Mouse (Mus musculus): ENCODE results near the gene Kif18b. TPM values are rescaled to one million over a fixed set of nuclear protein-coding genes. Genes with fewer than 3 reads are reported as not detected.

The Kif18b gene
- polyA plus RNA-seq, 1 experiment from 2014 or later: 1.3 TPM

- no peak overlapping the region for H3K27ac ChIP-seq (replicated peaks)
- WGBS: 75% methylated on average over 7 of the region's 7 CpGs
- no peaks in the 10 kb centered on the region for H3K9me3 ChIP-seq (ENCODE audit: control insufficient read depth, low read length)
- DNase-seq (ENCODE audit: low spot score) (peak; percentile 12), ATAC-seq (ENCODE audit: low FRiP score, low TSS enrichment) (no peak)
- H3K4me2 ChIP-seq (replicated peaks; ENCODE audit: low read depth): no peak overlapping the region
- H3K4me1 ChIP-seq (replicated peaks; ENCODE audit: control insufficient read depth, insufficient read depth): no peaks in the 10 kb centered on the region
- TF ChIP-seq EP300 (optimal IDR thresholded peaks at IDR 0.05) (no peak), CTCF (IDR thresholded peaks at IDR 0.05; ENCODE audit: low read depth) (no peak)
- peaks cover 8% of the 10 kb centered on the region; the same call in 1 of the 2 replicates for H3K36me3 ChIP-seq (ENCODE audit: control insufficient read depth, insufficient read depth, low read length)
- H3K4me3 ChIP-seq (ENCODE audit: low read depth, low read length): no peak overlapping the region
- H3K9ac ChIP-seq (ENCODE audit: low read length): no peak overlapping the region
- H3K27me3 ChIP-seq (ENCODE audit: control insufficient read depth, insufficient read depth, low read length): no peaks in the 10 kb centered on the region
Observed at GRCm38 (mm10) chr11:102903654-102904053, 21.3 kb downstream of the Kif18b start.

DNA sequence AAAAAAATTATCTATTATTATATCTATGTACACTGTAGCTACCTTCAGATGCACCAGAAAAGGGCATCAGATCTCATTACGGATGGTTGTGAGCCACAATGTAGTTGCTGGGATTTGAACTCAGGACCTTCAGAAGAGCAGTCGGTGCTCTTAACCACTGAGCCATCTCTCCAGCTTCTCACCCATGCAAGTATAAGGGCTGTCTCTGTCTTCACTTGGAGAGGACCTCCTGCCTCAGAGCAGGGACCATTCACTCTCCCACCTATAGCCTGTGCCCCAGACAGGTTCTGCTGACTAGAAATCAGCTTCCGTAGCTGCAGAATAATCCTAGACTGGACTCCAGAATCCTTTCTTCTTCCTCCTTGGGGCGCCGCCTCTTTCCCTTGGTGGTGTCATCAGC, 22.8 kb downstream of the Kif18b start:
- Histone ChIP-seq H3K9me3 (ENCODE audit: control insufficient read depth, low read length) (no peaks in the 10 kb centered on the region), H3K9ac (ENCODE audit: low read length) (no peak overlapping the region)
- TF ChIP-seq CTCF (IDR thresholded peaks at IDR 0.05; ENCODE audit: low read depth) (no peak), EP300 (optimal IDR thresholded peaks at IDR 0.05) (no peak)

GRCm38 (mm10) chr11:102901199-102901598, 23.7 kb downstream of the Kif18b start:
- ATAC-seq (ENCODE audit: low FRiP score, low TSS enrichment): no peak
- 55% methylated on average over 4 of the region's 4 CpGs for WGBS
- no peak for DNase-seq (ENCODE audit: low spot score)

More for the DNA sequence above, 22.8 kb downstream of the Kif18b start:
- no peak overlapping the region for H3K4me2 ChIP-seq (replicated peaks; ENCODE audit: low read depth)
- H3K27me3 ChIP-seq (ENCODE audit: control insufficient read depth, insufficient read depth, low read length): no peaks in the 10 kb centered on the region
- 82% methylated on average over 5 of the region's 5 CpGs for WGBS
- no peak for DNase-seq (ENCODE audit: low spot score)
- no peaks in the 10 kb centered on the region for H3K4me1 ChIP-seq (replicated peaks; ENCODE audit: control insufficient read depth, insufficient read depth)
- H3K36me3 ChIP-seq (ENCODE audit: control insufficient read depth, insufficient read depth, low read length): 0 out of 2 replicates have a peak, but pooled peaks cover 3% of the 10 kb centered on the region
- H3K27ac ChIP-seq (replicated peaks): no peak overlapping the region
- no peak overlapping the region for H3K4me3 ChIP-seq (ENCODE audit: low read depth, low read length)
- ATAC-seq (ENCODE audit: low FRiP score, low TSS enrichment): no peak

DNA sequence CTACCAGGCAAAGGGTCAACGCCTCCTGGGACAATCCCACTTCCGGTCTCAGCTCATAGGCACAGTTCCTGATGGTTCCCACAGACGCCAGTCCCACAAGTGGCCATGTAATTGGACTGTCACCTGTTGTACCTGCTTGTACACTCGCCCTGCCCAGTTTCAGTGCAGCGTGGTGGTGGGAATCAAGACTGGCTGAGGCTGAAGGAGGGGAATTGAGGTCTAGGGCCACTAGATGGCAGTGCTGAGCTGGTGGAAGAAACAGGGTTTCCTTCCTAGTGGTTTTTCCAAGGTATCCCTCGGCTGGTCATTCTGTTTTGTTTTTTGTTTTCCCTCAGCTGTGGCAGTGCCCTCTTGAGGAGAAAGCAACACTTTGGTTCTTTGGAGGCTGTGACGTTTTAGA, 24.2 kb downstream of the Kif18b start, which contains the start of gene Gfap:
Gene Gfap, minus strand, starts transcription at position 150 of the 400 bp plus-strand sequence.
- Histone ChIP-seq H3K9me3 (ENCODE audit: control insufficient read depth, low read length) (no peaks in the 10 kb centered on the region), H3K4me3 (ENCODE audit: low read depth, low read length) (no peak within 1 kb of the TSS), H3K4me1 (replicated peaks; ENCODE audit: control insufficient read depth, insufficient read depth) (no peaks in the 10 kb centered on the region), H3K27me3 (ENCODE audit: control insufficient read depth, insufficient read depth, low read length) (no peaks in the 10 kb centered on the region), H3K27ac (replicated peaks) (no peak within 1 kb of the TSS), H3K4me2 (replicated peaks; ENCODE audit: low read depth) (no peak within 1 kb of the TSS), H3K9ac (ENCODE audit: low read length) (0 out of 2 replicates have a peak within 1 kb of the TSS, but pooled peaks have one; percentile 13), H3K36me3 (ENCODE audit: control insufficient read depth, insufficient read depth, low read length) (no peaks in the 10 kb centered on the region)
- WGBS: 11% methylated on average over 7 of the region's 7 CpGs
- DNase-seq (ENCODE audit: low spot score): peak; percentile 87
- peak; percentile 79 for ATAC-seq (ENCODE audit: low FRiP score, low TSS enrichment)
- TF ChIP-seq CTCF (IDR thresholded peaks at IDR 0.05; ENCODE audit: low read depth): peak; percentile 99
- no peak for TF ChIP-seq EP300 (optimal IDR thresholded peaks at IDR 0.05)

More at GRCm38 (mm10) chr11:102901199-102901598, 23.7 kb downstream of the Kif18b start:
- H3K27me3 ChIP-seq (ENCODE audit: control insufficient read depth, insufficient read depth, low read length): no peaks in the 10 kb centered on the region
- H3K4me3 ChIP-seq (ENCODE audit: low read depth, low read length): no peak overlapping the region
- H3K9ac ChIP-seq (ENCODE audit: low read length): no peak overlapping the region
- no peak for TF ChIP-seq EP300 (optimal IDR thresholded peaks at IDR 0.05)
- no peak for TF ChIP-seq CTCF (IDR thresholded peaks at IDR 0.05; ENCODE audit: low read depth)
- H3K4me2 ChIP-seq (replicated peaks; ENCODE audit: low read depth): no peak overlapping the region
- H3K27ac ChIP-seq (replicated peaks): no peak overlapping the region
- H3K9me3 ChIP-seq (ENCODE audit: control insufficient read depth, low read length): no peaks in the 10 kb centered on the region
- no peaks in the 10 kb centered on the region for H3K4me1 ChIP-seq (replicated peaks; ENCODE audit: control insufficient read depth, insufficient read depth)
- no peaks in the 10 kb centered on the region for H3K36me3 ChIP-seq (ENCODE audit: control insufficient read depth, insufficient read depth, low read length)

DNA sequence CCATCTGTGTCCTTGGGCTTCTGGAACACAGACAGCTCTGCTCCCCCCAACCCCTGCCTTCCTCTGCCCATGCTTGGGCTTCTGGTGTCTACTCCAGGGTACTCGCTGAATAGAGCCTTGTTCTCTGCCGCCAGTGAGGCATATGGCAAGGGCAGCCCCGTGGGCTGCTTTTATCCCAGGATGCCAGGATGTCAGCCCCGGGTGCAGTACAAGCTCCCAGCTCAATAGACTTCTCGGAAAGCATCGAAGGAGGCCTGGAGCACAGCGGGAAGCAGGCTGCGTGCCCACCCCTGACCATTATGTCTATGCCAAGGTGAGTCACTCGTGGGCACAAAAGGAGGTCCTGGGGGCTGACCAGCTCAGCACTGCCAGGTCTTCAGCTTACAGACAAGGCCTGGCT, 26.5 kb downstream of the Kif18b start:
- Histone ChIP-seq H3K27ac (replicated peaks) (no peak overlapping the region), H3K9ac (ENCODE audit: low read length) (no peak overlapping the region), H3K4me2 (replicated peaks; ENCODE audit: low read depth) (no peak overlapping the region), H3K9me3 (ENCODE audit: control insufficient read depth, low read length) (no peaks in the 10 kb centered on the region), H3K36me3 (ENCODE audit: control insufficient read depth, insufficient read depth, low read length) (no peaks in the 10 kb centered on the region), H3K27me3 (ENCODE audit: control insufficient read depth, insufficient read depth, low read length) (no peaks in the 10 kb centered on the region), H3K4me1 (replicated peaks; ENCODE audit: control insufficient read depth, insufficient read depth) (no peaks in the 10 kb centered on the region), H3K4me3 (ENCODE audit: low read depth, low read length) (no peak overlapping the region)
- DNase-seq (ENCODE audit: low spot score) (no peak), ATAC-seq (ENCODE audit: low FRiP score, low TSS enrichment) (no peak)
- 76% methylated on average over 9 of the region's 9 CpGs for WGBS
- TF ChIP-seq EP300 (optimal IDR thresholded peaks at IDR 0.05): no peak
- TF ChIP-seq CTCF (IDR thresholded peaks at IDR 0.05; ENCODE audit: low read depth): no peak

DNA sequence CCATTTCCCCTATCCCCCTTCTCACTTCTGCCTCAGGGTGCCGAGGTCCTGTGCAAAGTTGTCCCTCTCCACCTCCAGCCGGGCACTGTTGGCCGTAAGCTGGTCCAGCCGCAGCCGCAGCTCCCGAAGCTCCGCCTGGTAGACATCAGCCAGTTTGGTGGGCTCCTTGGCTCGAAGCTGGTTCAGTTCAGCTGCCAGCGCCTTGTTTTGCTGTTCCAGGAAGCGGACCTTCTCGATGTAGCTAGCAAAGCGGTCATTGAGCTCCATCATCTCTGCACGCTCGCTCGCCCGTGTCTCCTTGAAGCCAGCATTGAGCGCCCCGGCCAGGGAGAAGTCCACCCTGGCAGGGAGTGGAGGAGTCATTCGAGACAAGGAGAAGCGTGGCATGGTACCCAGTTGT, 28.3 kb downstream of the Kif18b start:
- no peak for ATAC-seq (ENCODE audit: low FRiP score, low TSS enrichment)
- H3K36me3 ChIP-seq (ENCODE audit: control insufficient read depth, insufficient read depth, low read length): no peaks in the 10 kb centered on the region
- no peak overlapping the region for H3K4me2 ChIP-seq (replicated peaks; ENCODE audit: low read depth)
- no peak overlapping the region for H3K4me3 ChIP-seq (ENCODE audit: low read depth, low read length)
- DNase-seq (ENCODE audit: low spot score): no peak
- H3K9me3 ChIP-seq (ENCODE audit: control insufficient read depth, low read length): no peaks in the 10 kb centered on the region
- H3K9ac ChIP-seq (ENCODE audit: low read length): no peak overlapping the region
- no peak for TF ChIP-seq EP300 (optimal IDR thresholded peaks at IDR 0.05)
- TF ChIP-seq CTCF (IDR thresholded peaks at IDR 0.05; ENCODE audit: low read depth): no peak
- no peaks in the 10 kb centered on the region for H3K4me1 ChIP-seq (replicated peaks; ENCODE audit: control insufficient read depth, insufficient read depth)
- WGBS: 82% methylated on average over 20 of the region's 20 CpGs
- no peak overlapping the region for H3K27ac ChIP-seq (replicated peaks)
- H3K27me3 ChIP-seq (ENCODE audit: control insufficient read depth, insufficient read depth, low read length): no peaks in the 10 kb centered on the region

Measured in stomach, postnatal 0 days (tissue).